Mouse (Mus musculus): ENCODE measurements around the gene Bsx.

Gene Bsx

DNA sequence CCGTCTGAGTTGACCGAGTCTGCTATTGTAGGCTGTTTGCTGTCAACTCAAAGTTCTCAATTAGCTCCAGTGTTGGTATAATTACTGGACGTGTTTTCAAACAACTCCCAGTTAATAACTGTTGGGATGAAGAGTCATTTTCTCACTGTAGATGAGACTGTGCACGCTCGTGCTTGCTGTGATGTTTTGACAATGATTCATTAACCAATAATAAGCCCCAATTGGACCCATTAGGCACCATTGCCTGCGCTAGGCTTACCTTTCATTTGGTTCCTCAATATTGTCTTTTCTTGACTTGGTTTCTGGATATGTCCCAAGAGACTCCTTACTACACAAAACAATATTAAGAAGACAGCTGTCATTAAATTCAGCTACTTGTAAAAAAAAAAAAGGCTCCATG lies 18.5 kb downstream of the Bsx start:
- in situ Hi-C loops (cut with MboI) = no loop called here

GRCm38 (mm10) chr9:40907413-40907812 lies 33.5 kb downstream of the Bsx start:
- in situ Hi-C loops (cut with MboI) = no loop called here

GRCm38 (mm10) chr9:40908411-40908810 lies 34.5 kb downstream of the Bsx start:
- in situ Hi-C loops (cut with MboI) = no loop called here

- in situ Hi-C loops (cut with MboI) = no loop called here
Observed at GRCm38 (mm10) chr9:40908915-40909314, 35.0 kb downstream of the Bsx start.

- in situ Hi-C loops (cut with MboI) = no loop called here
Observed at GRCm38 (mm10) chr9:40917871-40918613, 44.1 kb downstream of the Bsx start.

DNA sequence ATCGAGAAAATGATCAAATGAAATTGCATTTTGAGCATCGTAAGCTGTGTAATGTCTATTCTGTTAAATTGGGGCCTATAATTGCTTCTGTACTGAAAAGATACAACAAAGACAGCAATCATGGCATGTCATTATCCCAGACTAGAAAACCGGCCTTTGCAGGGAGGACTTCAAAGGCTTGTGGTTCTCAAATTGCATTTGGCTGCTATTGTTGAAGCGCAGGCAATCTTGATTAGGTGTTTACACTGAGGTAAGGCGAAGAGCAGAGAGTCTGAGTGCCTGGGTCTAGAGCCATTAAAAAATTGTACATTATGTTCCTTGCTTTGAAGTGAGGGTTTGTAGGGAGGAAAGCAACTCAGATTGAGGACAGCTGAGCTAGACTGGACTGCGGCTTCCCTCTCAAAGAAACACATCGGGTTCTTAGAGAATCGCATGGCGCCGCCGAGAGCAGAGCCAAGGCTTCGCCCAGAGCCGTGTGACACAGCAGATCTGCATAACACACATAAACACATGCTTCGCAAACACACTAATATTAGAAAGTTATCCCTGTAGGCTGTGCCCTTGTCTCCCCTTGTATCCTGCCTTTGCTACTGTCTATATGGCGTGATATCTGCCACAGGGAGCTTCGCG lies 53.5 kb downstream of the Bsx start:
- in situ Hi-C loops (cut with MboI) = no loop called here

Data from mature B cell (primary cell).